Mouse (Mus musculus): Measurements from ENCODE around the gene Zfp316. TPM values are rescaled to one million over a fixed set of nuclear protein-coding genes. Genes with fewer than 3 reads are reported as not detected.
A peak's percentile ranks its signal among the peaks of the same experiment; 100 is the strongest.

Zfp316 gene
- total and polyA plus RNA-seq, 3 experiments, result 3.6 to 5.4 (median 4.5) TPM

DNA sequence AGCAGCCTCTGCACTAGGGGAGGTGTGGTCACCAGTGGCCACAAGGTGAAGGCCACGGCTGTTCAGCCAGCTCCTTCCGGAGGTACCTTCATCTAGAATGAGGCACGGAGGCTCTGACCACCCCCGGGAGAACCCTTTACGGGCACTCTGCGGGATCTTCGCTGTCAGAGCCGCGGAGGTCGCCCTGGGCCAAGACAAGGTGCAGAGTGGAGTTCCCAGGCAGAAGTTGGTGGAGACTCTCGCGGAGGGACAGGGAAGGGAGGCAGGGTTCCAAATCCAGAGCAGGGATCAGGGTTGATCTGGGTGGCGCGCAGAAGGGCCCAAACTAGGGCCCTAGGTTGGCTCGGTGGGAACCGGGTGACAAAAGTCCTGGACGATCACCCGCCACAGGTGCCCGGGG, 23.1 kb upstream of the Zfp316 start:
- no peaks in the 10 kb centered on the region for H3K36me3 ChIP-seq (ENCODE audit: control insufficient read depth, insufficient read depth, low read length)
- WGBS, result 11% methylated on average over 18 of the region's 19 CpGs
- DNase-seq, result no peak
- no peak overlapping the region for H3K4me3 ChIP-seq
- intact Hi-C loops (cut with DNase I), result loop anchor here (10.0 kb wide), 1 partner anchor 208 kb away; no protein-coding TSS in a partner anchor
- H3K79me2 ChIP-seq (replicated peaks; ENCODE audit: control insufficient read depth, insufficient read depth, low read length), result no peaks in the 10 kb centered on the region
- peaks cover 5% of the 10 kb centered on the region; the same call in 1 of the 2 replicates for H3K4me1 ChIP-seq (ENCODE audit: control insufficient read depth, insufficient read depth, low read length)
- H3K27me3 ChIP-seq (ENCODE audit: control insufficient read depth, insufficient read depth, low read length), result peaks cover 9% of the 10 kb centered on the region
- H3K9ac ChIP-seq (ENCODE audit: low read depth, low read length), result no peak overlapping the region
- H3K27ac ChIP-seq, result no peak overlapping the region
- TF ChIP-seq EP300 (IDR thresholded peaks at IDR 0.05; ENCODE audit: insufficient read depth, low read depth, low read length) (no peak), POLR2A (IDR thresholded peaks at IDR 0.05; ENCODE audit: insufficient read depth, low read depth, low read length) (no peak), CTCF (IDR thresholded peaks at IDR 0.05) (no peak)

DNA sequence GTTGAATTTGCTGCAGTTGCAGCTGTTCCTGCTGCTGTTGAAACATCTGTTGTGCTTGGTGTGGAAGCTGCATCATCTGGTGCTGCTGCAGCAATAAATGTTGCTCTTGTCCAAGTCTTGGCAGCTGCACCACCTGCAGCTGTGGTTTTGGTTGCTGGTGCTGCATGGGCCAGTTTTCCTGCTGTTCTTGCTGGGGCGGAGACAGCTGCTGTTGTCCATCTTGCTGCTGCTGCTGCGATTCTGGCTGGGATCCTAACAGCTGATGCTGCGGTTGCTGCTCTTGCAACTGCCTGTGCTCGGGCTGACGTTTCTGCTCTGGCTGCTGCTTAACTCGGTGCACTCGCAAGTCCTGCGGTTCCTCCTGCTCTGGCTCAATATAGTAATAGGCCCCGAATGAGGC, 19.5 kb upstream of the Zfp316 start:
- Histone ChIP-seq H3K36me3 (ENCODE audit: control insufficient read depth, insufficient read depth, low read length) (no peaks in the 10 kb centered on the region), H3K9ac (ENCODE audit: low read depth, low read length) (no peak overlapping the region), H3K27me3 (ENCODE audit: control insufficient read depth, insufficient read depth, low read length) (peaks cover 10% of the 10 kb centered on the region), H3K27ac (no peak overlapping the region), H3K79me2 (replicated peaks; ENCODE audit: control insufficient read depth, insufficient read depth, low read length) (no peaks in the 10 kb centered on the region), H3K4me1 (ENCODE audit: control insufficient read depth, insufficient read depth, low read length) (no peaks in the 10 kb centered on the region), H3K4me3 (no peak overlapping the region)
- intact Hi-C loops (cut with DNase I), result no loop called here
- WGBS, result 77% methylated on average over 9 of the region's 9 CpGs
- DNase-seq, result no peak
- TF ChIP-seq EP300 (IDR thresholded peaks at IDR 0.05; ENCODE audit: insufficient read depth, low read depth, low read length) (no peak), POLR2A (IDR thresholded peaks at IDR 0.05; ENCODE audit: insufficient read depth, low read depth, low read length) (no peak), CTCF (IDR thresholded peaks at IDR 0.05) (no peak)

DNA sequence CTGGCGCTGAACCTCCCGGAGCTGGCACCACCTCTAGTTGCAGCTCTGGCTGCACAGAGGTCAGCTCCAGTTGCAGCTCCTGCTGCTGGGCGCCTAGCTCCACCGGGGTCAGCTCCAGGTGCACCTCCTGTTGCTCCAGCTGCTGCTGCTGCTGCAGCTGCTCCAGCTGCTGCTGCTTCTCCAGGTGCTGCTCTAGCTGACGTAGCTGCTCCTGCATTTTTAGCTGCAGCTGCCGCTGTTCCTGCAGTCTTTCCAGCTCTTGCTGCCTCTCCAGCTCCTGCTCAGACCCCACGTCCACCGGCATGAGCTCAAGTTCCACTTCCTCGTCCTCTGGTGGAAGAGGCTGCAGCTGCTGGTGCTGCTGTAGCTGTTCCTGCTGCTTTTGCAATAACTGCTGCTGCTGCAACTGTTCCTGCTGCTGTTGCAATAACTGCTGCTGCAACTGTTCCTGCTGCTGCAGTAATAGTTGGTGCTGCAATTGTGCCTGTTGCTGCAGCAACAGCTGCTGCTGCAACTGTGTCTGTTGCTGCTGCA, 18.6 kb upstream of the Zfp316 start:
- TF ChIP-seq CTCF (IDR thresholded peaks at IDR 0.05), result no peak
- no peak for TF ChIP-seq EP300 (IDR thresholded peaks at IDR 0.05; ENCODE audit: insufficient read depth, low read depth, low read length)
- TF ChIP-seq POLR2A (IDR thresholded peaks at IDR 0.05; ENCODE audit: insufficient read depth, low read depth, low read length), result no peak
- H3K27me3 ChIP-seq (ENCODE audit: control insufficient read depth, insufficient read depth, low read length), result peaks cover 7% of the 10 kb centered on the region
- intact Hi-C loops (cut with DNase I), result no loop called here
- no peaks in the 10 kb centered on the region for H3K36me3 ChIP-seq (ENCODE audit: control insufficient read depth, insufficient read depth, low read length)
- H3K9ac ChIP-seq (ENCODE audit: low read depth, low read length), result no peak overlapping the region
- no peaks in the 10 kb centered on the region for H3K4me1 ChIP-seq (ENCODE audit: control insufficient read depth, insufficient read depth, low read length)
- no peak overlapping the region; the same call in 1 of the 2 replicates for H3K4me3 ChIP-seq
- DNase-seq, result no peak
- H3K79me2 ChIP-seq (replicated peaks; ENCODE audit: control insufficient read depth, insufficient read depth, low read length), result no peaks in the 10 kb centered on the region
- no peak overlapping the region for H3K27ac ChIP-seq
- 27% methylated on average over 9 of the region's 9 CpGs for WGBS

DNA sequence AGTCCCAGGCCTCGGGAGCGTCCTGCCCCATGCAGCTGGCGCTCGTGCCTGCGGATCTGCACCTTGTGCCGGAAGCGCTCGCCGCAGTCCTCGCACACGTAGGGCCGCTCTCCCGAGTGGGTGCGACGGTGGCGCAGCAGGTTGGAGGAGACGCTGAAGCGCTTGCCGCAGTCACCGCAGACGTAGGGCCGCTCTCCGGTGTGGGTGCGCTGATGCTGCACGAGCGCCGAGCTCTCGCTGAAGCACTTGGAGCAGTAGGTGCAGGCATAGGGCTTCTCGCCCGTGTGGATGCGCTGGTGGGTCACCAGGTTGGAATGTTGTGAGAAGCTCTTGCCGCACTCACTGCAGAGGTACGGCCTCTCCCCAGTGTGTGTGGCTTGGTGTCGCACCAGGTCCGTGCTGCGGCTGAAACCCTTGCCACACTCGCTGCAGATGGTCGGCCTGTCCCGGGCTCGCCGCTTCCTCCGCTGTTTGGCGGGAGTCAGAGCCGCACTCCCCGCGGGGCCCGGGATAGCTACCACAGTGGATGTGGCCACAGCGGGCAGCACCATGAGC, 18.0 kb upstream of the Zfp316 start:
- Histone ChIP-seq H3K9ac (ENCODE audit: low read depth, low read length) (no peak overlapping the region), H3K27ac (no peak overlapping the region), H3K4me3 (peak overlapping the region; percentile 23), H3K27me3 (ENCODE audit: control insufficient read depth, insufficient read depth, low read length) (peaks cover 6% of the 10 kb centered on the region), H3K4me1 (ENCODE audit: control insufficient read depth, insufficient read depth, low read length) (no peaks in the 10 kb centered on the region), H3K79me2 (replicated peaks; ENCODE audit: control insufficient read depth, insufficient read depth, low read length) (no peaks in the 10 kb centered on the region), H3K36me3 (ENCODE audit: control insufficient read depth, insufficient read depth, low read length) (no peaks in the 10 kb centered on the region)
- 7% methylated on average over 48 of the region's 48 CpGs for WGBS
- DNase-seq, result no peak
- intact Hi-C loops (cut with DNase I), result no loop called here
- TF ChIP-seq POLR2A (IDR thresholded peaks at IDR 0.05; ENCODE audit: insufficient read depth, low read depth, low read length) (no peak), EP300 (IDR thresholded peaks at IDR 0.05; ENCODE audit: insufficient read depth, low read depth, low read length) (no peak), CTCF (IDR thresholded peaks at IDR 0.05) (no peak)

DNA sequence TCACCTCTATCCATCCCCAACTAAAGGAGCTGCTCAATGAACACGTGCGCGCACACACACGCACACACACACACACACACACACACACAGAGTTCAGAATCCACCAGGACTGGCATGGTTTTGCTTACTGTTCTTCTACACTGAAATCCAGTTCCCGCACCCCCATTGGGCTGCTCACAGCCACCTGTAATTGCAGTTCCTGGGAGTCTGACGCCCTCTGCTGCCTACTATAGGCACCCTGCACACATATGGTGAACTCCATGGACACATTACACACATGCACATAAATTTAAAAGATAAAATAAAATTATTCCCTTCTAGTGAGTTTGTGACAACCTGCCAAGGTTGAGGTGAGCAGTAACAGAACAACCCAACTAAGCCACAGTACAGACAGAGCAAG, 14.9 kb upstream of the Zfp316 start:
- Histone ChIP-seq H3K4me3 (no peak overlapping the region), H3K79me2 (replicated peaks; ENCODE audit: control insufficient read depth, insufficient read depth, low read length) (no peaks in the 10 kb centered on the region), H3K27me3 (ENCODE audit: control insufficient read depth, insufficient read depth, low read length) (peaks cover 6% of the 10 kb centered on the region), H3K4me1 (ENCODE audit: control insufficient read depth, insufficient read depth, low read length) (no peaks in the 10 kb centered on the region), H3K36me3 (ENCODE audit: control insufficient read depth, insufficient read depth, low read length) (no peaks in the 10 kb centered on the region), H3K27ac (no peak overlapping the region), H3K9ac (ENCODE audit: low read depth, low read length) (no peak overlapping the region)
- no peak for TF ChIP-seq POLR2A (IDR thresholded peaks at IDR 0.05; ENCODE audit: insufficient read depth, low read depth, low read length)
- TF ChIP-seq EP300 (IDR thresholded peaks at IDR 0.05; ENCODE audit: insufficient read depth, low read depth, low read length), result no peak
- peak; percentile 14; the same call in 1 of the 2 replicates for TF ChIP-seq CTCF (IDR thresholded peaks at IDR 0.05)
- WGBS, result 48% methylated on average over 6 of the region's 6 CpGs
- intact Hi-C loops (cut with DNase I), result no loop called here
- no peak for DNase-seq

DNA sequence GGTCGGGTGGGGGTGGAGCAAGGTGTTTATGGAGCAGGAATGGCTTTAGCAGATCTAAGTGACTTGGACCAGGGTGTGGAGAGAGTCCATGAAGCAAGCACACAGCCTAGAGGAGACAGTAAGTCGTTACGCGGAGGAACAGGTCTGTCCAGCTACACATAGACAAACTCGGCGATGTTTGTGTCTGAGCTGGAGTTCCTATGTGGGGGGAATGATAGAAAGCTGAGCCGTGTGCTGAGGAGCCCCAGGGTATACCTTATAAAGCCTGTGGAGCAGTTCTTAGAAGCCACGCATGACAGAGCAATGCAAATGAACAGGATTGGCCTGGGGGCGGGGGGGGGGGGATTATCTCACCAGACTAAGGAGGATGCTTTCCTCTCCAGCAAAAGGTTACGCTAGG, 9.4 kb upstream of the Zfp316 start:
- Histone ChIP-seq H3K36me3 (ENCODE audit: control insufficient read depth, insufficient read depth, low read length) (no peaks in the 10 kb centered on the region), H3K27me3 (ENCODE audit: control insufficient read depth, insufficient read depth, low read length) (no peaks in the 10 kb centered on the region), H3K27ac (no peak overlapping the region), H3K4me1 (ENCODE audit: control insufficient read depth, insufficient read depth, low read length) (no peaks in the 10 kb centered on the region), H3K4me3 (no peak overlapping the region), H3K79me2 (replicated peaks; ENCODE audit: control insufficient read depth, insufficient read depth, low read length) (no peaks in the 10 kb centered on the region), H3K9ac (ENCODE audit: low read depth, low read length) (no peak overlapping the region)
- intact Hi-C loops (cut with DNase I), result no loop called here
- WGBS, result 50% methylated on average over 10 of the region's 10 CpGs
- TF ChIP-seq CTCF (IDR thresholded peaks at IDR 0.05) (no peak), POLR2A (IDR thresholded peaks at IDR 0.05; ENCODE audit: insufficient read depth, low read depth, low read length) (no peak), EP300 (IDR thresholded peaks at IDR 0.05; ENCODE audit: insufficient read depth, low read depth, low read length) (no peak)
- no peak for DNase-seq
